15 mouse cellular contexts compared by ENCODE assay signal in genomic region chr17:60372206-60372605, GRCm38 (mm10).
"Had no signal": no experiment of that assay in that cellular context is flagged by ENCODE, and none has a peak within 500 bp of the region (broad histone marks: within the 10 kb centered on the region; RNA-seq: fewer than 3 reads in every experiment).

No protein-coding gene starts in this region.

- DNase-seq: gastrocnemius, postnatal 14 days; gastrocnemius, postnatal 36 days; heart, adult 11 months; heart, adult 2 months; heart, postnatal 14 days; heart, postnatal 36 days; kidney, adult 11 months; kidney, adult 2 months; kidney, adult 9 months; kidney, postnatal 14 days; kidney, postnatal 36 days; layer of hippocampus, adult 9-11 months; layer of hippocampus, postnatal 36 days; liver; liver, embryonic 13.5 days had no signal
